Mouse (Mus musculus) CH12.LX (cell line): Measurements from ENCODE around the gene Magi2. TPM values are rescaled to one million over a fixed set of nuclear protein-coding genes. Genes with fewer than 3 reads are reported as not detected.

Experiments
- DNase-seq: peaks from one replicate; pipeline ENCODE4 v3.0.0-alpha.2; 2013; ENCODE audit errors: extremely low read depth
- H3K27ac ChIP-seq: 2 replicates; pipeline ENCODE4 v1.5.1; 2012; ENCODE audit warnings: low read depth, mild to moderate bottlenecking, control low read depth, moderate library complexity; ENCODE audit not compliant: insufficient read depth
- H3K27me3 ChIP-seq: replicated peaks from 2 replicates; pipeline ENCODE3; 2012; ENCODE audit warnings: inconsistent platforms
- H3K36me3 ChIP-seq, 2 experiments: replicated peaks in 1 of 2; 2 replicates each; pipeline versions ENCODE3 to v1.6.1; 2012; ENCODE audit warnings: inconsistent platforms in 1 of 2, low read length in 1 of 2, mild to moderate bottlenecking in 1 of 2, mixed read lengths in 1 of 2, moderate library complexity in 1 of 2; ENCODE audit not compliant: control insufficient read depth in 1 of 2, insufficient read depth in 1 of 2
- H3K4me1 ChIP-seq, 2 experiments: 2 replicates each; pipeline ENCODE4 v1.6.1; 2012; ENCODE audit warnings: inconsistent platforms in 1 of 2, moderate library complexity in 1 of 2; ENCODE audit not compliant: insufficient read depth in 2 of 2, control insufficient read depth in 1 of 2
- H3K4me2 ChIP-seq: 2 replicates; pipeline ENCODE4 v1.6.1; 2012; ENCODE audit warnings: low read depth, mild to moderate bottlenecking, control low read depth; ENCODE audit not compliant: poor library complexity, insufficient read depth, severe bottlenecking
- H3K4me3 ChIP-seq, 3 experiments: fragments of 150-350 bp in 1 of 3; sonication (generic) in 1 of 3; replicated peaks in 1 of 3; 2 replicates each; pipeline versions ENCODE3 to v1.5.1; 2011 to 2012; ENCODE audit warnings: low read depth in 2 of 3, low read length in 2 of 3, mild to moderate bottlenecking in 2 of 3, moderate library complexity in 2 of 3, control low read depth in 1 of 3, improper control_type of control experiment in 1 of 3, inconsistent platforms in 1 of 3, mixed read lengths in 1 of 3; ENCODE audit not compliant: poor library complexity in 1 of 3
- H3K79me2 ChIP-seq: replicated peaks from 2 replicates; pipeline ENCODE4 v1.6.1; 2012; ENCODE audit warnings: mild to moderate bottlenecking, moderate library complexity; ENCODE audit not compliant: control insufficient read depth, poor library complexity, insufficient read depth, severe bottlenecking; ENCODE audit errors: extremely low read depth
- H3K9ac ChIP-seq: 2 replicates; pipeline ENCODE4 v1.6.1; 2012; ENCODE audit warnings: low read depth, mild to moderate bottlenecking, control low read depth, moderate library complexity; ENCODE audit not compliant: insufficient read depth
- H3K9me3 ChIP-seq: replicated peaks from 2 replicates; pipeline ENCODE3; 2012; ENCODE audit warnings: low read length, inconsistent platforms, mixed read lengths
- BHLHE40 ChIP-seq: IDR thresholded peaks from 2 replicates; pipeline ENCODE4 v1.6.1; 2011; ENCODE audit warnings: mild to moderate bottlenecking, low read depth, low read length, improper control_type of control experiment
- EP300 ChIP-seq: IDR thresholded peaks from 2 replicates; pipeline ENCODE4 v1.6.1; 2011; ENCODE audit warnings: low read length, improper control_type of control experiment
- ETS1 ChIP-seq: conservative IDR thresholded peaks from 2 replicates; pipeline ENCODE4 v1.6.1; 2012; ENCODE audit warnings: low read depth, mild to moderate bottlenecking, inconsistent platforms, low read length, improper control_type of control experiment, moderate library complexity
- IRF4 ChIP-seq: IDR thresholded peaks from 2 replicates; pipeline ENCODE4 v1.6.1; 2014; ENCODE audit warnings: low read depth, mild to moderate bottlenecking, inconsistent platforms, low read length, improper control_type of control experiment
- JUN ChIP-seq: IDR thresholded peaks from 2 replicates; pipeline ENCODE4 v1.6.1; 2011; ENCODE audit warnings: low read depth, mild to moderate bottlenecking, low read length, improper control_type of control experiment, moderate library complexity; ENCODE audit not compliant: insufficient read depth
- JUND ChIP-seq: conservative IDR thresholded peaks from 2 replicates; pipeline ENCODE4 v1.6.1; 2011; ENCODE audit warnings: low read depth, low read length, improper control_type of control experiment
- KAT2A ChIP-seq: IDR thresholded peaks from 2 replicates; pipeline ENCODE4 v1.6.1; 2012; ENCODE audit warnings: low read length, improper control_type of control experiment, inconsistent platforms; ENCODE audit not compliant: insufficient replicate concordance
- MAX ChIP-seq: IDR thresholded peaks from 2 replicates; pipeline ENCODE4 v1.6.1; 2011; ENCODE audit warnings: low read length, improper control_type of control experiment
- MYC ChIP-seq: IDR thresholded peaks from 2 replicates; pipeline ENCODE4 v1.6.1; 2011; ENCODE audit warnings: low read depth, mild to moderate bottlenecking, improper control_type of control experiment, low read length
- RAD21 ChIP-seq: IDR thresholded peaks from 2 replicates; pipeline ENCODE4 v1.6.1; 2011; ENCODE audit warnings: low read depth, mild to moderate bottlenecking, low read length, improper control_type of control experiment, moderate library complexity
- SIN3A ChIP-seq: IDR thresholded peaks from 2 replicates; pipeline ENCODE4 v1.6.1; 2012; ENCODE audit warnings: low read length, improper control_type of control experiment, inconsistent platforms
- TCF12 ChIP-seq: IDR thresholded peaks from 2 replicates; pipeline ENCODE4 v1.6.1; 2014; ENCODE audit warnings: low read depth, mild to moderate bottlenecking, inconsistent platforms, low read length, improper control_type of control experiment
- ZC3H11A ChIP-seq: IDR thresholded peaks from 2 replicates; pipeline ENCODE4 v1.6.1; 2012; ENCODE audit warnings: low read depth, mild to moderate bottlenecking, inconsistent platforms, low read length, improper control_type of control experiment
- ZMIZ1 ChIP-seq: IDR thresholded peaks from 2 replicates; pipeline ENCODE4 v1.6.1; 2012; ENCODE audit warnings: low read depth, mild to moderate bottlenecking, inconsistent platforms, low read length, improper control_type of control experiment
- ZNF384 ChIP-seq: IDR thresholded peaks from 2 replicates; pipeline ENCODE4 v1.6.1; 2012; ENCODE audit warnings: low read depth, low read length, improper control_type of control experiment, inconsistent platforms
- dilution Hi-C: fragments of 300-500 bp; cut with MboI; formaldehyde crosslinking; loops from 2 replicates; pipeline ENCODE4 v1.14.3; 2020; ENCODE audit warnings: low sequenced_read_pairs; ENCODE audit not compliant: extremely low pct_unique_long_range_greater_than_20kb, extremely low pct_ligation_motif_present
- in situ Hi-C: fragments of 300-500 bp; cut with MboI; formaldehyde crosslinking; loops from 3 replicates; pipeline ENCODE4 v1.14.3; 2019; ENCODE audit warnings: low sequenced_read_pairs, low pct_ligation_motif_present, low pct_unique_long_range_greater_than_20kb, mixed read lengths
- polyA plus RNA-seq: library from polyadenylated mRNA; unstranded; fragments of >175 nt; gene quantifications from 2 replicates; pipeline ENCODE4 v1.2.1, GENCODE M21; 2012; ENCODE audit warnings: low read depth; ENCODE audit not compliant: insufficient read length
- total RNA-seq, 2 experiments: library from RNA; depleted of rRNA; stranded (reverse); fragments of 300-350 nt in 1 of 2; fragments of >200 nt in 1 of 2; gene quantifications; 2 replicates each; pipeline ENCODE4 v1.2.3; 2012 to 2014

The Magi2 gene
- total and polyA plus RNA-seq, 3 experiments: 0.37 to 0.63 (median 0.42) TPM

- no peaks in the 10 kb centered on the region for H3K79me2 ChIP-seq
- peaks cover 0 to 5% of the 10 kb centered on the region in 2 experiments; a peak in 2 of 4 replicates for H3K4me1 ChIP-seq
- TF ChIP-seq IRF4 (peak; percentile 69), BHLHE40 (peak; percentile 68), TCF12 (no peak), EP300 (peak; percentile 70), ZC3H11A (no peak)
- no peaks in the 10 kb centered on the region for H3K36me3 ChIP-seq
- no peak overlapping the region for H3K9ac ChIP-seq
- H3K4me2 ChIP-seq: no peak overlapping the region
- H3K9me3 ChIP-seq: no peaks in the 10 kb centered on the region
- H3K27ac ChIP-seq: no peak overlapping the region
- dilution Hi-C loops: no loop called here
- H3K4me3 ChIP-seq: no peak overlapping the region
- DNase-seq: peak; percentile 27
- in situ Hi-C loops: no loop called here
- H3K27me3 ChIP-seq: no peaks in the 10 kb centered on the region
Observed at GRCm38 (mm10) chr5:19655986-19656385, 429.1 kb downstream of the Magi2 start.

DNA sequence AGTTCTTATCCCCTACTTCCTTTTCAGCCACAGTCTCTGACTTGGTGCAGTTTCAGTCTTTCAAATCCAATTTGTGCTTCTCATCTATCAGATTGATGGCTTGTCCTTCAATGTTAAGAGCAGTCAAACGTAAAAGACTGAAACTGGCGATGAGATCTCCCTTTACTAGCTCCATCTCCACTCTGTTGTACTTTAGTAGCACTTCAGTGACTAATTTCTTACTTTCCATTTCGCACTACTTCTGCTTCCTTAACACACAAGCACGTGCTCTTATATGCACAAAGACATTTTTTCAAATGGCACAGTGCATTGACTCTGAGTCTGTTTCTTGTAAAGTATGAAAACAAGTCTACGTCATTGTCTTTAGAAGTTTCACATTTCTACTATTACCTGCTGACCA is 439.6 kb downstream of the Magi2 start:
- Histone ChIP-seq H3K27me3 (no peaks in the 10 kb centered on the region), H3K4me2 (peak overlapping the region; percentile 36; the same call in 1 of the 2 replicates), H3K4me1 (peaks cover 0 to 10% of the 10 kb centered on the region in 2 experiments; a peak in 2 of 4 replicates), H3K36me3 (no peaks in the 10 kb centered on the region), H3K4me3 (no peak overlapping the region), H3K79me2 (no peaks in the 10 kb centered on the region), H3K9me3 (no peaks in the 10 kb centered on the region), H3K9ac (no peak overlapping the region), H3K27ac (no peak overlapping the region)
- TF ChIP-seq KAT2A (no peak), ZNF384 (peak; percentile 53; the same call in 1 of the 2 replicates), SIN3A (no peak), EP300 (peak; percentile 69), JUND (peak; percentile 76; the same call in 1 of the 2 replicates), ETS1 (0 out of 2 replicates have a peak, but pooled peaks have one; percentile 34), IRF4 (peak; percentile 66), BHLHE40 (peak; percentile 95), RAD21 (no peak), JUN (peak; percentile 26), ZMIZ1 (no peak), MYC (peak; percentile 79; the same call in 1 of the 2 replicates), MAX (peak; percentile 89)
- in situ Hi-C loops: no loop called here
- dilution Hi-C loops: no loop called here
- DNase-seq: peak; percentile 53
